Mouse (Mus musculus) frontal cortex, adult 2 months (tissue): ENCODE data around the gene Aff3. TPM values are rescaled to one million over a fixed set of nuclear protein-coding genes. Genes with fewer than 3 reads are reported as not detected.

Experiments
- DNase-seq, 2 experiments: peaks; one replicate each; pipeline ENCODE4 v3.0.0; 2022; ENCODE audit warnings: low spot score in 1 of 2; ENCODE audit errors: extremely low spot score in 1 of 2
- polyA plus RNA-seq: library from polyadenylated mRNA; depleted of rRNA; stranded (reverse); fragments of >200 nt; gene quantifications from 2 replicates; pipeline ENCODE4 v1.2.3, GENCODE M21; 2012

Gene Aff3
- polyA plus RNA-seq, 1 experiment, result 32.1 TPM

DNA sequence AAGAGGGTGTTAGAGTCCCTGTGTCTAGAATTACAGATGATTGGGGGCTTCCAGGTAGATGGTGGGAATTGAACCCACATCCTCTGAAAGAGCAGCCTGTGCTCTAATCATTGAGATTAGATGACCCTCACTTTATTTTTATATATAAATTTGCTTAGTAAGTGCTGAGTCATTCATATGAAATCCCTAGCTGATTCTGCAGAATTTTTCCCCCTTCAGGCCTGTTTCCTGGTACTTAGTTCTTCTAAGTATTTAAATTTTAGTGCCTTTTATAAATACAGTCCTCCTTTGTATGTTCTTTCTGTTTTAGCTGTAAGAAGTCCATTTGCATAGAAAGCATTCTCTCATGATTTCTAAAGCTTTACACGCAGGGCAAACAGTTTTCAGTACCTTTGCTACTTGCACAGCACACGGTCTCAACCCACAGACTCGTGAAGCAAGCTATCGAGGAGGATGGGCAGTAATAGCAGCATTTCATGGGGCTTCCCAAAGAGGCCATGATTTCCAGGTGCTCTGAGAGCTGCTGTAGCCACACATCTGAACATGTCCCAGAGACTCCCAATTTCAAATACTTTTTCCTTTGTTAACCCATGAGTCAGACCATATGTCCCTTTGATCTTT lies 5.7 kb downstream of the Aff3 start:
- DNase-seq, result no peak

DNA sequence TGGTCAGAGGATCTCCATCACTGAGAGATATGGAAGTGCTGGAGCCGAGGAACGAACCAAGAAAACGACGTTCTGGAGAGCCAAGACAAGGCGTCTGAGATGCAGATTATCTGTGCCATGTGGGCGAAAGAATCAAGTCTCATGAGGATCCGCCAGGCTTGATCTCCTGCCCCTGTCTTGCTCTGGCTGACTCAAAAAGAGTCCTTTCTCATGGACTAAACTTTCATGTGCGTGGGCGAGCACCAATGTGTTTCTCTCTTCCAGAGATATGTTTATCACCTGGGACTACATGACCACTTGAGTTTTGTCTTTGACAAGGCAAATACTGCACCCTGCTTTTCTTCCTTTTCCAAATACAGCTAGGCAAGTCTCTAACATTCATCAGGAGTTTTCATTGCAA lies 6.4 kb downstream of the Aff3 start:
- no peak for DNase-seq

DNA sequence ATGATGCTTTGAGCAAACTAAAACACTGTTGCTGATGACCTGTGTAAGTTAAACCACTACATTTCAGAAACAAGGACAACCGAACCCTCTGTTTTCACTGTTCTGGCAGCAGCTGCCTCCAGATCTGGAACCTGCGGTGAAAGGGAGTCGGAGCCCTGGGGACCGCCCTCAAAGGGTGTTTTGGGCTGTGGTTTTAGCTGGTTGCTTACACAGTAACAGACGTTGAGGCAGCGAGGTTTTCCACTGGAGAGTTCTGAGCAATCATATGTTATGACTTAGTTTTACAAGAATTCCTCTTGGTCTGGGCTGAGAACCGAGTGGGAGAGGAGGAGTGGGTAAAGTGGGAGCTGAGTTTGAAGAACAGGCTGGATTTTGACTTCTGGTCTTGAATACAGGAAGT lies 7.1 kb downstream of the Aff3 start:
- DNase-seq, result no peak

DNA sequence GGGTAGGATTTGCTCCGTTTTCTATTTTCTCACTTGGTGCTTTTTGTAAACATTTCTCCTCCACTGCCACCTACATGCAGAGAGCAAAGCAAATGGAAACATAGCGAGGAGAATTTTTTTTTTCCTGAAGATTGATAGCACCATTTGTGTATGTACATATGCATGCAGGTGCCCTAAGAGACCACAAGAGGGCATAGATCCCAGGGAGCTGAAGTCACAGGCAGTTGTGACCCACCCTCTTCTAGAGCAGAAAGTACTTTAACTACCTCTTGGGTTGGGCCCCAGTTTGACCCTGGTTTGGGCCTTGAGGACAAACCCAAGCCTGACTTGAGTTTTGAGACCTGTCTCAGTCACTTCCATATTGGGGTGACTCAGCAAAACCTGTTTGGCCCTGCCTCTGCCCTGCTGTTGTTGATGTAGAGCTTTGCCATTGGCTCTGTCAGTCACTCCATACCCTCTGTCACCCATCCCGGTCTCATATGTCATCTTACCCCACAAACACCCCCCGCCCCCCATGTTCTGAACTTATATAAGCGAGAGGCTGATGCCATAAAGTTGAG lies 9.7 kb downstream of the Aff3 start:
- no peak for DNase-seq

DNA sequence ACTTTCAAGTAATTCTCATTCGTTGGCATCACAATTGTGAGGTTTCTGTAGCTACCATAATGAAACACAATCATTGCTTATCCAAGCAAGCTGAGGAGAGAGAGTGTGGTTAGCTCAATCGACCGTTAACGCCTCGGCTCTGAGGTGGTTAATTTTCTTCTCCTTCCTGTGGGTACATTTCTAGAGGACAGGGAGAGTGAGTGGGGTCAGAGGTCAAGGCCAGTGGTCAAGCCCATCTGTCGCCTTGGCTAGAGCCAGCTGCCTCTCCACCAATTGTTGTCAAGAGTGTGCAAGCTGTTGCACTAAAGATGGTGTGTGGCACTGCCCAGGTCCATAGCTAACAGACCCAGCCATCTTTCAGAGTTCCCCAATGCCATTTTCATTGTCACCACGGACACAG lies 14.7 kb downstream of the Aff3 start:
- no peak for DNase-seq

DNA sequence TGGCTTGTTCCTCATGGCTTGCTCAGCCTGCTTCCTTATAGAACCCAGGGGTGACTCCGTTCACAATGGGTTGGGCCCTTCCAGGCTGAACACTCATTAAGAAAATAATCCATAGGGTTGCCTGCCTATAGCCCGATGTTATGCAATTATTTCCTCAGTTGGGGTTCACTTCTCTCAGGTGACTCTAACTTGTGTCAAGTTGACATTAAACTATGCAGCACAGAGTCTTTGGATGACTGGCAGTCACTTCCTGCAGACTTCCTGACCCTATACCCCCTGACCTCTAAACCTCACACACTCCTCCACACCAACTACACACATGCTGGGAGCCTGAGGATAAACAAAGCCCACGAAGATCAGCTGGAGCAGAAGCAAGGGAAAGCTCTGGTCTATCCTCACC lies 15.6 kb downstream of the Aff3 start:
- DNase-seq, result no peak

DNA sequence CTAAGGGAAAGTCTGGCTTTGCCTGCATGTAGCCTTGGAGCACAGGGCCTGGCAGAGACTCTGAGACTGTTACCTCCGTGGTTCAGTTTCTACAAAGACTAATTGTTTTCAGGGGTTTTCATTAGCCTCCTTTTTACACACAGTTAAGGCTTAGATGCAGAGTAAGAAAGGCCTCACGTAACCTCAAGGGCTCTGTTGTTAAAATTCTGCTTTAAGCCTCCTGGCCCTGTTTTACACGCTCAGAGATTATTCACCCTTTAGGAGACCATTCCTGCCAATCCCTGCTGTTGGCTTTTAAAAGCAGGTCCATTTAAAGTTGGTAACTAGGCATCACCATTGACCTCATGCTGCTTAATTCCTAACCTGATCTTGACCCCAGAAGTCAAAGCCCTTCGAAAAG lies 22.5 kb downstream of the Aff3 start:
- DNase-seq, result no peak

DNA sequence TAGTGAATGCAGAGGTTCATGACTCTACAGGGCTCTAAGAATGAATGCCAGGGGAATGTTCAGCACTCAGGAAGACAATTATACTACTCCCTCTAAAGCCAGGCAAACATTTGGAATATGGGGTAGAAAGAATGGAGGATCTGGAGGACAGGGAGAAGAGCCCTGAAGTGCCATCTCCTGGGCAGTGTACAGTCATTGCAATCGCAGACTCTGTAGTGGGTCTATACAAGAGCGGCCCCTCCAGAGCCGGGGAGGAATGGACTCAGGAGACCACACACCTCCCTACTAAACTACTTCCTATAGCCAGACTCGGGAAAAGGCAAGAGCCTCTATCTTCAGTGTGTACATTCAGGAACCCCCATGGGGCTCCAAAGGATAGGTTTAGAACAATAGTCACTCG lies 25.1 kb downstream of the Aff3 start:
- no peak for DNase-seq

DNA sequence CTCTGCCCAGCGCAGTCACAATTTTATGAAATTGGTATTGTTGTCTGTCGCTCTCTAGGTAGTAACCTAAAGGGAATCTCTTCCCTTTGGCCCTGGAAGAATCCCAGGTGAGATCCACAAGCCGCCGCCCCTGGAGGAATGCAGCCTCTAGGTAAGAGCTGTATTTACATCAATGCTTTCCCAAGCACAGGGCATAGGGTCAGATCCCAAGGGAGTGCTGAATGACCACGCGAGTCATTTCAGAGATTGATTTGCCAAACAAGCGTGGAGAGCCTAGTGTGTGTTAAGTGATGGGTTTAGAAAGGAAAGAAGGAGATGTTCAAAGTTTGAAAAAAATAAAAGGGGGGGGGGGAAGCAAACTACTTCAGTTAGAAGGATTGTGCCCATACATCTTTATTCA lies 29.2 kb downstream of the Aff3 start:
- no peak for DNase-seq

DNA sequence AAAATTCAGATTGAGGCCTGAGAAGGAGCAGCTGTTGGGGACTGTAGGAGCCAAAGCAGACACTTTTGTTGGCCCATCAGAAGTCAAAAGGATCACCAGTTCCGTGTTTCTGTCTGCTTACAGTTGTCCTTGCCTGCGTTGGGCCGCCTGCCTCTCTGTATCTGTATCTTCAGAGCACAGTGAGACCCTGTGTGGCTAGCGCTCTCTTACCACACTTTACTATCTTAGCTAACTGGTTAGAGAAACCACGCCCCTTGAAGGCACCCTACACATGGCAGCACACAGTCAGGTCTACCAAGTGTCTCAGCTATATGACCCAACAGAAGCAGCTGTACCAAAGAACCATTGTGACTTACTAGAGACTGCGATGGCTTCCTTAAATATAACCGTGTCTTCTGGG lies 30.7 kb downstream of the Aff3 start:
- DNase-seq, result no peak

DNA sequence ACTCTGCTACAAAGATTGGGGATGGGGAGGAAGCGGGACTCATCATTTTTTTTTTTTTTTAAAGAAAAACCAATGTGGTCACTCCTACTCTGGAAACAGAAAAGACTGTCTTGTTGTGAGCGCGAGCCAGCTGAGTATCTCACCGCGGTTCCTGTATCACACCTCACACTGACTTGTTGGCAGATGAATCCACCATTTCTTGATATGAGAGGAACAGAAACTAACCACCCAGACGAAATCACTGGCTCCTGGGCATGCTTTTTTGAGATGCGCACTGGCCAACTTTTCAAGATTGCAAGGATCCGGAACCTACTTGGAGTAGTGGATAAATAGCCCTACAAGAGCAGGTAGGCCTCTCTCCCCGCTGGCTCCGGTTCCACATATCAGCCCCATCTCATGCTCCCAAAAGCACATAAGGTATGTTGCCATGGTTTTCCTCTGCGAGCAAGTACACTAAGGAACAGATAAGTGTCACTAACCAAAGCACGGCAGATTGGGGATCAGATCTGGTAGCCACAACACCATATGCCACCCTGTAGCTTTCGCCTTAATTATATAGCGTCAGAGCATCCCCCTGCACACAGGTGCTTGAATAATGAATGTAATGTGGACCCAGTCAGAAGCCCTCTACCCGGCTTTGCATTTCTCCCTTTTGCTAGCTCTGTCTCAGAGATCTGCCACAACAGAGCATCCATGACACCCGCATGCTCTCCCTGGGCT lies 32.1 kb downstream of the Aff3 start:
- no peak for DNase-seq

DNA sequence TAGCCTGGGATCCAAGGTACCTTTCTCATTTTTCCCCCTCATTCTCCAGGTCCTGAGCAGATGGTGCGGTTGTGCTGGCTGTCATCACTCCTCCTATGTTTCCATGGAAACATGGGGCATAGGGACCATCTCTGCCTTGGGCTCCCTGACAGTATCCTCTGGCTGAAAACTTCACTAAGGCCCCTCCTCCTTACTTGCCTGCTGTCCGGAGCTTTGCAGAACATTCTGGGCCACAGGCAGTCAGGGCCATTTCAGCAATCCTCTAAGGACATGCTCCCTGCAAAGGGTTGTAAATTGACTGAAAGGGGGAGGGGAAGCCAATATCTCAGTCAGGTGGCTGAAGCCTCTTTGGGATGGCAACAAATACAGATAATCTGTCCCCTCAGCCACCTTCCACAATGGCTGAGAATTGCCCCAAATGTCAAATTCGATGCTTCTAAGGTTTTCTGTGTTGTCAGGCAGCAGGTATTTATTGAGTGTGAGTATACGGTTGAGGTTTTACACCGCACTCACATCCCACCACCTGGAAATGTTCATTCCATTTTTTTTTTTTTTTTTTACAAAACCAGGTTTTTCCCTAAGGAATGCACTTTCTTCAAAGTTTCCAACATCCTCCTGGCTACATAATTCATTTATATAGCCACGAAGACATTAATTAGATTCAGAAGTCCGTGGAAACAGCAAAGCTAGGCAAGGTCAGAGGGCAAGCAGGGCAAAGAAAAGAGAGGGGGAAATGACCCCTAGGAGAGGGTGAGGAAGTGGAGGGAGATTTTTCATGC lies 33.1 kb downstream of the Aff3 start:
- DNase-seq, result no peak

DNA sequence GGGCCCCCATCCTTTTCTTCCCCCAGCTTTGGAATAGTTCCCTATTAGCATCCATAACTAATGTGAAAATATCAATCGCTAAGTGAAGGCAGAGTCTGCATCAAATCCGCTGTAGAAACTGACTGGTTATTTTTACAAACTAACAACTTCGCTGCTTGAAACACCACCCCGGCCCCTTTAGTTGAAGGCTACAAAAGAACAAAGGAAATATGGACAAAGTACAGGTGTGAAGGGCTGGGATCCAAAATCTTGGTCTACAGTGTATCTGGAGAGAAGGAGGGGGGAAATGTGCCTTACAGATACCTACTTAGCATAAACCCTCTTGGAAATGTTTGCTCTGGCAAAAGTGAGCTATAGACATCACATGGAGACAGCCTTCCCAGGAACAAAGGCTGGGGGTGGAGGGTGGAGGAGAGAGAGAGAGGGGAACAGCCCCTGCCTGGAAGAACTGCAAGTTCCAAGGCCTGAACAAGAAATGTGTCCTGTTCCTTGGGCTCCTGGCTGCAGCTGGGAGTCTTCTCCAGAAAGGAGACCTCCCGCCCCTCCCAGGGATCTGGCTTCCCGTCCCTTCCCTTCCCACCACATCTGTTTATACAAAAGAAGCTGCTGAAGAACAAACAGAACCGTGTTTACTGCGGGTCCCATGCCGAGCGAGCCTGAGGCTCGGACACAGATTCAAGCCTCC lies 35.7 kb downstream of the Aff3 start:
- no peak for DNase-seq

DNA sequence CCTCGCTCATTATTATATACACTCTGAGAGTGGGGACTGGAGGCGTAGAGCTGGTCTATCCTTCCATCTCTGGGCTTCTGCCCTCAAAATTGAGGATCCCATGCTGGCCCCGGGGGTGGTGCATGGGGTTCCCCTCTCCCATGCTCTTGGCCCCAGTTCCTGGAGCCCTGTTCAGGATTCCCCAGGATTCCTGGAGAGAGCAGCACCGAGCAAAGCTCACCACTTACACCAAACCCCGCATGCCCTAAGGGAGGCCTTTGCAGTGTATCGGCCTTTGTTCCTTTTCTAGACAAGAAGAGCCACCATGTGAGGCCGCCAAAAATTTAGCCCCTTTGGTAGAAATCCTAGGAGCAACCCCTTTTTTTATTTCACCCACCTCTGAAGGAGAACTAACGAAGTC lies 36.3 kb downstream of the Aff3 start:
- DNase-seq, result no peak

DNA sequence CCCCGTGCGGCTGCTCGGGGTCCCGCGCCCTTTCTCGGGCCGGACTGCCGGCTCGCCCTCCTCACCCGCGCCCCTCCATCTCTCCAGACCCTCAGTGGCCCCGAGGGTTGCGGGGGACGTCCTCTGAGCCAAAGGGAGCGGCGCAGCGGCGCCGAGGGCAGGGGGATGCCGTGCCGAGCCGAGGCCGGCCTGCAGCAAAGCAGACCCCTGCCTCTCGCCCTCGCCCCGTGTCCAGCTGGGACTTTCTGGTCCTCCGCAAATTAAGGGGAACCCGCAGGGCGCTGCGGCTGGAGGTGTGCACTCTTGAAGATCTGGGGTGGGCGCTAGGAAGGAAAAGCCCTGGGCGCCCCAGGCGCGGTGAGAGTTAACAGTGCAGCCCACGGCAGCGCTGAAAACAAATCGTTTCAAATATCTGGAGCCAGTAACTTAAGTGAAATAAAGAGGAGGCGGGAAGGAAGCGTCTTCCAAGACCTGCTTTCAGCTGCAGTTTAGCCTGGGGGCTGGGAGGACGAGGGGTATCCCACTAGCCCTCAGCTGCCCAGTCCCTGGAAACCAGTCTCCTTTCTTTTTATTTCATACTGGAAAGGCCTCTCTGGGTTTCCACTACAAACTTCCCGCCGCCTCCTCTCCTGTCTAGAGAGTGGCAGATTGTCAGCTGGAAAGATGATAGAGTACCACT lies 36.9 kb downstream of the Aff3 start:
- peak in 1 of 2 experiments; percentile 46 for DNase-seq

DNA sequence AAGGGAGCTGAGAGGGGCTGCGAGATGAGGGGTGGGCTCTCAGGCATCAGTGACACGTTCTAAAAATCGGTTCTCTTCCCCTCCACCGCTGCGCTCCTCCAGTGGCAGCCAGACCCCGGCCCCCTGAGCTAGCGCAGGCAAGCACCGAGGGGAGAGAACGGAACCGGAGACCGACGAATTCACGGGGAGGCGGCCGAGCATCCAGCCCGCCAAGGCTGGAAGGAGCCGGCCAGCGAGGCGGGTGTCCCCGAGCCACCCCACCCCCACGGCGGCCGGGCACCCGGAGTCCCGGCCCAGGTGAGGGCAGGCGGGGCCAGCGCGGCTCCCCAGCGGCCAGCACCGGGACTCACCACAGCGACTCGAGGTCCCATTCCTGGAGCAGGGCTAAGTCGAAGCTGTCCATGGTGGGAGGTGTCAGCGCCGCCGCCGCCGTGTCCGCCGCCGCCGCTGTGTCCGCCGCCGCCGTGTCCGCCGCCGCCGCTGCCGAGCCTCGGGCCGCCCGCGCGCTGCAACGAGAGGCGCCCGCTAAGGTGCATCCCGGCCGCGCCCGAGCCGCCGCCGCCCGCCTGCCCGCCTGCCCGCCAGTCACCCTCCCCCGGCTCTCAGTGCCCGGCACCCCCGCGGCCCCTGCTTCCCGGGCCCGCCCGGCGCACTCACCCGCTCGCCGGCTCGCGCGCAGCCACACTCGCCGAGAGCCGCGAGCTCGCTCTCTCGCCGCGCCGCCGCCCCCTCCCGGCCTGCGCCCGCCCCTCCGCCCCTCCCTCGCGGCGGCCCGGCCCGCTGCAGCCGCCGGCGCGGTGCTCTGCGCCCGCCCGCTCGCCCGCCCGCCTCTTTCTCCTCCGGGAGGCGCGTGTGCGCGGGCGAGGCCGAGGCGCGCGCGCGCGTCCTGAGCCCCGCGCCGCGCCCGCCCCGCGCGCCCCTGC lies 37.8 kb downstream of the Aff3 start:
- DNase-seq, result peak in 1 of 2 experiments; percentile 45

DNA sequence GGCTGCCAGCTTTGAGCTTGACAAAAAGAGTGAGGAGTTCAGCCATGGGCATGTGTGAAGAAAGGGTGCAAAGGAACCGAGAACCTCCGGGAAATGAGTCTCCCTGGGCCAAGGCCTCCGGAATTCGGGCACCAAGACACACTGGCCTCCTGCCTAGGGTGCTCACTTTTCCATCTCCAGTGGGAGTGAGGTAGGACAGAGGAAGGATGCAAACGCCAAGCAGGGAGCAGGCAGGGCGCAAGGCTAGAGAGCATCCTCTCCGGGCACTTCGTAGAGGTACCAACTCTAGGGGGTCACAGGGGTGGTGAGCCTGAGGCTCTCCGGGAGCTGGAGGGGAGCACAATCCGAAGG lies 38.4 kb downstream of the Aff3 start:
- DNase-seq, result no peak

DNA sequence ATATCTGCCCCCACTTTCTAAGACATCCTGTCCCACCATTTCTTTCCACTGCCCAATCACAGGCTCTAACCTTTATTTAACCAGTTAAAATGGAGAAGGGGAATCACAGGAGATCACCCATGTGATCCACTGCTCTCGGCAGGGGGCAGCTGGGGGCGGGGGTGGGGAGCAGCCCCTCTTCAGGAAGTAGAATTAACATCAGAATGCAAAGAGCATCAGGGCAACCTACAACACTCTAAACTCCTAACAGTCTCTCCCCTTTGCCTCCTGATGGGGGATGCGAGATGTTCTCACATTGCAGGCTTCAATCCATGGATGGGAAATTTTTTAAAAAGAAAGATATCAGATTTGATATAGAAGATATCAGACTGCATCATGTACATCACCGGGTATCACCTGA lies 42.9 kb downstream of the Aff3 start:
- no peak for DNase-seq

DNA sequence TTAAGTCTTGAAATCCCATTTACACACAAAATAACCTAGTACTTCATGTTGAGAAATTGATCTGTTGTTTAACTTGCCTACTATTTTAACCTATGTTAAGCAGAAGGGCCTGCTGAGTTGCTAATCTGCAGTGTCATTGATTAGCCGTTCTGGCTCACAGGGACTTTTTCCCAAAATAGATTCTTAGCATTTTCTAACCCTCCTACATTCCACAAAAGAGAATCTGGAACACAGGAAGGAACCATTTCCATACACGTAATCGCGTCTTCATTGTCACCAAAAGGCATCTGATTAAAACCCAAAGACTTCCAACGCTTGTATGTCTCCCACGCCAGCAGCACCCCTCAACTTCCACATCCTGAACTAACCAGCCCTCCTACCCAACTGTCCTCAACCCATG lies 44.4 kb downstream of the Aff3 start:
- no peak for DNase-seq
